Mouse (Mus musculus): ENCODE results near the gene Aamp.

- TF ChIP-seq CTCF (IDR thresholded peaks at IDR 0.05; ENCODE audit: borderline replicate concordance, insufficient read depth, low read length) (no peak), POLR2A (IDR thresholded peaks at IDR 0.05; ENCODE audit: low read depth, low read length) (no peak)
These were observed 46.9 kb downstream of the Aamp start for GRCm38 (mm10) chr1:74237671-74238070.

Data from embryonic fibroblast, embryonic 13.5 days (primary cell).